8 mouse cellular contexts compared by ENCODE assay signal in genomic region chrX:68313486-68313885, GRCm38 (mm10).
DNase-seq lines count a peak whose midpoint lies in the region; ATAC-seq and TF ChIP-seq lines count a peak whose summit lies in the region.

No protein-coding gene starts in this region.

- H3K9me3 ChIP-seq in E14TG2a.4 (ENCODE audit: low read length), result no peaks in the 10 kb centered on the region
- no peaks in the 10 kb centered on the region for H3K9me3 ChIP-seq in embryonic facial prominence, embryonic 10.5 days
- H3K9me3 ChIP-seq in heart, embryonic 10.5 days, result no peaks in the 10 kb centered on the region

- ATAC-seq in erythroid progenitor cell, adult 5-6 weeks (replicated peaks; ENCODE audit: low FRiP score, poor library complexity, severe bottlenecking), result no peak

- H3K36me3 ChIP-seq in E14TG2a.4 (ENCODE audit: insufficient read depth, low read length), result no peaks in the 10 kb centered on the region
- no peaks in the 10 kb centered on the region for H3K36me3 ChIP-seq in embryonic facial prominence, embryonic 10.5 days (replicated peaks)
- no peaks in the 10 kb centered on the region for H3K36me3 ChIP-seq in heart, embryonic 10.5 days

- H3K27ac ChIP-seq in embryonic facial prominence, embryonic 10.5 days (replicated peaks), result no peak overlapping the region
- no peak overlapping the region for H3K27ac ChIP-seq in heart, embryonic 10.5 days

- no peak overlapping the region for H3K4me3 ChIP-seq in E14TG2a.4 (replicated peaks; ENCODE audit: low read length)
- H3K4me3 ChIP-seq in embryonic facial prominence, embryonic 10.5 days, result no peak overlapping the region
- H3K4me3 ChIP-seq in heart, embryonic 10.5 days, result no peak overlapping the region
- no peak overlapping the region for H3K4me3 ChIP-seq in lung, adult 2 months (replicated peaks; ENCODE audit: extremely low read depth, low read depth, low read length)

- 24% methylated on average over 7 of the region's 7 CpGs for WGBS in embryonic facial prominence, embryonic 10.5 days
- 17% methylated on average over 7 of the region's 7 CpGs for WGBS in heart, embryonic 10.5 days
- 23% methylated on average over 7 of the region's 7 CpGs for WGBS in lung, adult 2 months

- no peaks in the 10 kb centered on the region for H3K27me3 ChIP-seq in E14TG2a.4 (ENCODE audit: insufficient read depth, low read length)
- H3K27me3 ChIP-seq in embryonic facial prominence, embryonic 10.5 days (replicated peaks; ENCODE audit: low read depth, poor library complexity, severe bottlenecking), result no peaks in the 10 kb centered on the region
- no peaks in the 10 kb centered on the region for H3K27me3 ChIP-seq in heart, embryonic 10.5 days (ENCODE audit: insufficient read depth, poor library complexity, severe bottlenecking)

- peak; percentile 66 for DNase-seq in adrenal gland, postnatal 10 days
- DNase-seq in embryonic facial prominence, embryonic 10.5 days (ENCODE audit: low spot score), result peak; percentile 57
- peak; percentile 77 for DNase-seq in heart, embryonic 10.5 days (ENCODE audit: low spot score)
- peak; percentile 66 to 77 for DNase-seq in kidney, postnatal 4 days
- DNase-seq in lung, adult 2 months, result peak; percentile 3
- peak; percentile 42 for DNase-seq in retina, adult 2 months (ENCODE audit: low read depth, low spot score)

- H3K4me1 ChIP-seq in E14TG2a.4 (replicated peaks; ENCODE audit: low read depth, low read length), result no peaks in the 10 kb centered on the region
- H3K4me1 ChIP-seq in embryonic facial prominence, embryonic 10.5 days, result no peaks in the 10 kb centered on the region
- H3K4me1 ChIP-seq in heart, embryonic 10.5 days, result no peaks in the 10 kb centered on the region
- H3K4me1 ChIP-seq in lung, adult 2 months (ENCODE audit: control insufficient read depth, insufficient read depth, low read length), result no peaks in the 10 kb centered on the region

- TF ChIP-seq POLR2A in lung, adult 2 months (IDR thresholded peaks at IDR 0.05; ENCODE audit: borderline replicate concordance, extremely low read depth, low read depth, low read length), result no peak

- TF ChIP-seq CTCF in E14TG2a.4 (conservative IDR thresholded peaks at IDR 0.05; ENCODE audit: low read length), result peak; percentile 81
- TF ChIP-seq CTCF in lung, adult 2 months (IDR thresholded peaks at IDR 0.05; ENCODE audit: insufficient read depth, low read length), result peak; percentile 26; the same call in 1 of the 2 replicates

Comparison
In these comparisons a context has a peak if more than half of its experiments do, and no peak if none do; other contexts are left out.
1. DNase-seq: peak in every context shown above with its lines; median percentile 77 in heart, embryonic 10.5 days; 72 in kidney, postnatal 4 days; 66 in adrenal gland, postnatal 10 days; 57 in embryonic facial prominence, embryonic 10.5 days; 42 in retina, adult 2 months; 3 in lung, adult 2 months.